Mouse (Mus musculus) inflammation-experienced regulatory T-cells, adult 6 months (primary cell): Measurements from ENCODE around the gene Cdk18. TPM values are rescaled to one million over a fixed set of nuclear protein-coding genes. Genes with fewer than 3 reads are reported as not detected.
A peak's percentile ranks its signal among the peaks of the same experiment; 100 is the strongest.
"Not testable (repeated sequence)": the region's sequence is repeated elsewhere in the genome, so short reads cannot be mapped to it uniquely, and the experiment has no call there.

Experiments
- ATAC-seq: one replicate; pipeline ENCODE4 v1.8.0; 2017
- polyA plus RNA-seq, 3 experiments: library from polyadenylated mRNA; unstranded; fragments of 100-300 nt; shearing (Covaris generic); gene quantifications; one replicate each; pipeline ENCODE4 v1.2.1; 2017

The Cdk18 gene
- not detected for polyA plus RNA-seq

DNA sequence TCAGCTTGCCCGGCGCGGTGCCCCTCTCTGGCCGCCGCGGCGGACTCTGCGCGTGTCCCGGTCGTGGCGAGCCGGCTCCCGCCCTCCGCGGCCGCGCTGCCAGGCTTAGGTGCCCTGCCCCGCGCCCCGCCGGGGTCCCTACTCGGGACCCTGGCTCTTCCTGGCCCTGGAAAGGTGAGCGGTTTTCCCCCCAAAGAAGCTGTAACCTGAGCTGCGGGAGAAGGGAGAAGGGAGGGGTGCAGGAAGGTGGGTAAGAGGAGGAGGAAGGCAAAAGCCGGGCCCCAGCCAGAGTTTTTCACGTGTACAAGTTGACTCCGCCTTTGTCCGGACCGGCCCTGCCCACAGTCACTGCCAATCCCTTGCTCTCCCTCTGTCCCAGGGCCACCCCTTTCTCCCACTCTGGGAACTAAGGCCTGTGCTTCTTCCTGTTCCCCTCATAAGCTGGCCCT, at the start of gene Cdk18:
TSS of gene Cdk18 (minus strand) at position 269 of the 449 bp plus-strand sequence.
- no peak for ATAC-seq

GRCm38 (mm10) chr1:132189231-132189630, 49.7 kb upstream of the Cdk18 start:
- no peak for ATAC-seq

DNA sequence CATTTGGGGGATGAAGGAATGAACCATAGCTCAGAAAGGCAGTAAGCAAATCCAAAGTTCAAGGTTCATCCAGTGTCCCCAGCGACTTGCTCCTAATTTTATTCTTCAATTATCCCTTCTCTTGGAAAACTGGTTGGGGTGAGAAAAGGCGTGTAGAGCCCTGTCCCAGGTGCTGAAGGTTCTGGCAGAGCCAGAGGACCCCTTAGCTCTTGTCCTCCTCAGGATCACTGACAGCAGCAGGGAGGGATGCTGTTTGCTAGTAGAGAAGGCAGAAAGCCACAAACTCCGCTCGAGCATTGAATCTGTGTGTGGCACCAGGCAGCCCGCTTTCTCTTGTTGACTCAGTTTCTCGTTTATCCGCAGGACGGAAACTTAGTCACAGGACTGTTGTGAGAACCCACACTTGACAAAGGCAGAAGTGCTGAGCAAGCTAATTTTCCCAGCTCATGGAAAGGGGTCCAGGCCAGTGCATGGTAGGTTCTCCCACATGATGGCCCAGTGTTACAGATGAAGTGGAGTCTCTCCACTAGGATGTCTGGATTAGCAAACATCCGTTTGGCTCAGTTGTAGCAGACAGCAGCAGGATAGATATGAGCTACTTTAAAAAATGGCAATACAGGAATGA, 49.1 kb upstream of the Cdk18 start:
- ATAC-seq: no peak

- ATAC-seq: no peak
Measured at GRCm38 (mm10) chr1:132186303-132186702, 46.8 kb upstream of the Cdk18 start.

DNA sequence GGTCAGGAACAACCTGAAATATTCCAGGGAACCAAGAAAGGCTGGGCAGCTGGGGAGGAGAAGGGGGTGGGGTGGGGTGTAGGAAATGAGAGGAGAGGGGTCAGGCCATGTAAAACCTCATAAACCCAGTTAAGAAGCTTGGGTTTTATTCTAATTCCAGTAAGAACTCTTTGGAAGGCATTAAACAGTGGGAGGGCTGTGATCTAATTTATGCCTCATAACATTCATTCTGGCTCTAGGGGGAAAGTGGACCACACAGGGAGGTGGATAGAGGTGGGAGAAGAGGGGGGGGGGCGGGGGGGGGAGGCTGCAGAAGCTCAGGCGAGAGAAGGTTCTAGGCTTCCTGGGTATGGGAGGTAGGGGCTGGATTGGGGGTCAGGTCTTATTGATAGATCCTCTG, 32.1 kb upstream of the Cdk18 start:
- no peak for ATAC-seq

DNA sequence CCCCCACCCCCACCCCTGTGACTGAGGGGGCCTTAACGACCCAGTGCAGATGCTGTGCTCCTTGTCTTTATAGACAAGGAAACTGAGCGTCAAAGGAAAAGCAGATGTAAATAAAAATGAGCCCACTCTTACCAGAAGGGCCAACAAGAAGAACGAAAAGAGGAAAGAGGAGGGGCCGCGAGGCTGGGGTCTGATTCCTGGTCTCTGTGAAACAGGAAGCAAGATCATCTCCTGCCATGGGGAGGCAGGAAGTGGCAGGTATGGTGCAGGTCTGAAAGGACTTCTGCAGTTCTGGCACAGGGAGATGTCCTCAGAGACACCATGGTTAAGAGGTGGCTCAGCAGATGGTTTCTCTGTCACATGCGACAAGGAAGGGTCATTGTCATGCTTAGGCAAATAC, 31.2 kb upstream of the Cdk18 start:
- ATAC-seq: no peak

- ATAC-seq: no peak
Measured at GRCm38 (mm10) chr1:132168115-132168767, 28.8 kb upstream of the Cdk18 start.

DNA sequence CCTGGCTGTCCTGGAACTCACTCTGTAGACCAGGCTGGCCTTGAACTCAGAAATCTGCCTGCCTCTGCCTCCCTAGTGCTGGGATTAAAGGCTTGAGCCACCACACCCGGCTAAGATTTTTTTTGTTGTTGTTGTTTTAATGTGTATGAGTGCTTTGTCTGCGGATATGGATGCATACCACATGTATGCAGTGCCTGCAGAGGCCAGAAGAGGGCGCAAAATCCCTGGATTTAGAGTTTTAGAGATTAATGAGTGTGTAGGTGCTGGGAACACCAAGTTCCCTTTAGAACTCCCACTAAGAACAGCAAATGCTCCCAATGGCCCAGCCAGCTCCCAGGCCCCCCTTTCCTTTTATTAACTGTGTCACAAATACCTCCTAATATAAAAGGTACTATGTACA, 26.4 kb upstream of the Cdk18 start:
- ATAC-seq: no peak

- no peak for ATAC-seq
Measured at GRCm38 (mm10) chr1:132164780-132165518, 25.5 kb upstream of the Cdk18 start.

- not testable (repeated sequence) for ATAC-seq
Measured at GRCm38 (mm10) chr1:132162618-132163017, 23.1 kb upstream of the Cdk18 start.

DNA sequence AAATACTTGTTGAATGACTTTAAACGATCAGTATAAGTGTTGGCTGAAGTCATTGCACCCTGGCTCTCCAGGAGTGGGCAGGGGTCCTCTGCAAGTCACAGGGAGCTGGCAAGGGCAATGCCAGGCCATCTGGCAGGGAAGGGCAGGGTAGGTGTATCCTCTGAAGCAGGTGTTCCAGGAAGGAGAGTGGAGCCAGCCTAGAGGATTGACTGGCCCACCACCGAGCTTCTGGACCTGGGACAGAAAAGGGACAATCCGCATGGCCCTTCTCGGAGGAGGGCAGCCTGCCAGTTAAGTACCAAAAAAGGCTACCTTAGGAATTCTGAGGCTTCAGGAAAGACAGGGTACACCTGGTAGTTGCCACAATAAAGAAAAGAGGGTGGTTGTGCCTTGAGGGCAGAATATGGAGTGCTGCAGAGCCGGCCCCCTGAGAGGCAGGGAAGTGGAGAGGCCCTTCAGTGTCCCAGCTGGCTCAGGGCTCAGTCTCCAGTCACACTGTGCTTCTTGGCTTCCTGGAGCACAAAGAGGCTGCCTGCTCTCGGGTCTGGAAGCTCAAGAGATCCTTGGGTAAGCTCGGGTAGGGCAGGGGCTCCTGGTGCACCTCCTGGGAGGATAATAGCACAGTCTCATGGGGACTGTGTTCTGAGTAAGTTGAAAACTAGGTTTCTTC, 21.9 kb upstream of the Cdk18 start:
- no peak for ATAC-seq

- ATAC-seq: no peak
Measured at GRCm38 (mm10) chr1:132159681-132160080, 20.2 kb upstream of the Cdk18 start.

- ATAC-seq: no peak
Measured at GRCm38 (mm10) chr1:132158741-132159140, 19.3 kb upstream of the Cdk18 start.

- ATAC-seq: no peak
Measured at GRCm38 (mm10) chr1:132157808-132158207, 18.3 kb upstream of the Cdk18 start.

GRCm38 (mm10) chr1:132157016-132157781, 17.7 kb upstream of the Cdk18 start:
- peak; percentile 56 for ATAC-seq

GRCm38 (mm10) chr1:132155737-132156136, 16.3 kb upstream of the Cdk18 start:
- ATAC-seq: peak; percentile 82

GRCm38 (mm10) chr1:132153691-132154090, 14.2 kb upstream of the Cdk18 start:
- ATAC-seq: no peak

- ATAC-seq: no peak
Measured at GRCm38 (mm10) chr1:132153086-132153690, 13.7 kb upstream of the Cdk18 start.

GRCm38 (mm10) chr1:132151908-132152307, 12.4 kb upstream of the Cdk18 start:
- no peak for ATAC-seq

- no peak for ATAC-seq
Measured at GRCm38 (mm10) chr1:132150817-132151601, 11.5 kb upstream of the Cdk18 start.

DNA sequence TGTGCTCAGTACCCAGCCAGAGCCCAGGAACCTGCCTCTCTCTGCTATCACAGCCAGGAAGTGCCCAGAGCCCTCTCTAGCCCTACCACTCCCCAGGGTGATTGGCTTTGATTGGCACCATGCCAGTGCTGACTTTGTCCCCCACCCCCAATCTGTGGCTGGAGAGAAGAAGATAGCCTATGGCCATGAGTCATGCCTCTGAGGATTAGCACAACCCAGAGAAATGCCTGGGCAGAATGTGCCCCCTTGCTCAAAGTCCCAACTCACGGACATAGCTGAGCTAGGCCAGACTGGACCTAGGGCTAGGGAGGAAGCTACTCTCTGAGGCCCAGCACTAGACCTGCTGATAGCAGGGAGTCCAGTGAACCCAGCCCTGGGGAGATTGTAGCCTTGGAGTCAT, 10.7 kb upstream of the Cdk18 start:
- no peak for ATAC-seq
